Mouse (Mus musculus) cerebellum, adult 2 months (tissue): Measurements from ENCODE around the gene Rinl. TPM values are rescaled to one million over a fixed set of nuclear protein-coding genes. Genes with fewer than 3 reads are reported as not detected.
A peak's percentile ranks its signal among the peaks of the same experiment; 100 is the strongest.

ENCODE experiments used
- DNase-seq, 2 experiments: peaks; one replicate each; pipeline ENCODE4 v3.0.0; 2021
- H3K27ac ChIP-seq: fragments of 200-500 bp; 2 replicates; pipeline ENCODE4 v1.5.1; 2012; ENCODE audit warnings: low read length, control low read depth, inconsistent platforms; ENCODE audit not compliant: insufficient read depth
- H3K27me3 ChIP-seq: fragments of 200-500 bp; 2 replicates; pipeline ENCODE4 v1.6.1; 2012; ENCODE audit warnings: inconsistent platforms, mild to moderate bottlenecking, low read length, moderate library complexity; ENCODE audit not compliant: control insufficient read depth, insufficient read depth
- H3K4me1 ChIP-seq: fragments of 200-500 bp; 2 replicates; pipeline ENCODE4 v1.6.1; 2011; ENCODE audit warnings: low read length; ENCODE audit not compliant: control insufficient read depth, insufficient read depth
- H3K4me3 ChIP-seq: fragments of 200-500 bp; replicated peaks from 2 replicates; pipeline ENCODE3; 2011; ENCODE audit warnings: mild to moderate bottlenecking, low read depth, low read length, control low read depth; ENCODE audit not compliant: insufficient read depth
- CTCF ChIP-seq: fragments of 200-500 bp; IDR thresholded peaks from 2 replicates; pipeline ENCODE4 v1.5.1; 2011; ENCODE audit warnings: low read depth, mild to moderate bottlenecking, control low read depth, low read length, moderate library complexity, borderline replicate concordance; ENCODE audit not compliant: insufficient read depth
- POLR2A ChIP-seq: fragments of 200-500 bp; IDR thresholded peaks from 2 replicates; pipeline ENCODE4 v1.6.1; 2011; ENCODE audit warnings: low read length, control low read depth, borderline replicate concordance; ENCODE audit not compliant: insufficient read depth
- WGBS: fragments of 180-500 bp; shearing (Covaris S2); methylation state at CpG from one replicate; pipeline ENCODE4 v1.1.7; 2018; 5-methylcytosine and 5-hydroxymethylcytosine counted together
- polyA plus RNA-seq: library from polyadenylated mRNA; depleted of rRNA; stranded (reverse); fragments of >200 nt; gene quantifications from 2 replicates; pipeline ENCODE4 v1.2.3, GENCODE M21; 2012

Gene Rinl
- polyA plus RNA-seq, 1 experiment = 3.1 TPM

GRCm38 (mm10) chr7:28758623-28759022 is 30.1 kb upstream of the Rinl start:
- Histone ChIP-seq H3K27me3 (no peaks in the 10 kb centered on the region; the same call in 1 of the 2 replicates), H3K27ac (no peak overlapping the region), H3K4me1 (no peaks in the 10 kb centered on the region; the same call in 1 of the 2 replicates), H3K4me3 (no peak overlapping the region)
- TF ChIP-seq CTCF = no peak
- TF ChIP-seq POLR2A = no peak
- no peak for DNase-seq
- WGBS = 83% methylated on average over 13 of the region's 13 CpGs

GRCm38 (mm10) chr7:28761907-28762306 is 26.9 kb upstream of the Rinl start:
- no peaks in the 10 kb centered on the region for H3K27me3 ChIP-seq
- H3K4me3 ChIP-seq = no peak overlapping the region
- no peak for TF ChIP-seq CTCF
- no peak for TF ChIP-seq POLR2A
- no peak for DNase-seq
- no peak overlapping the region for H3K27ac ChIP-seq
- 93% methylated on average over 9 of the region's 9 CpGs for WGBS
- H3K4me1 ChIP-seq = no peaks in the 10 kb centered on the region; the same call in 1 of the 2 replicates

- H3K4me3 ChIP-seq = peak overlapping the region; percentile 60
- no peak overlapping the region for H3K27ac ChIP-seq
- no peaks in the 10 kb centered on the region for H3K27me3 ChIP-seq
- 83% methylated on average over 6 of the region's 6 CpGs for WGBS
- peaks cover 5% of the 10 kb centered on the region for H3K4me1 ChIP-seq
- DNase-seq = no peak
- TF ChIP-seq POLR2A = no peak
- no peak for TF ChIP-seq CTCF
Observed at GRCm38 (mm10) chr7:28765211-28765610, 23.6 kb upstream of the Rinl start.

GRCm38 (mm10) chr7:28766173-28766879 is 22.4 kb upstream of the Rinl start, which contains the start of gene Sirt2:
TSS of gene Sirt2 (plus strand) at chr7:28766735.
- peak within 1 kb of the TSS; percentile 60 for H3K4me3 ChIP-seq
- no peaks in the 10 kb centered on the region for H3K27me3 ChIP-seq
- DNase-seq = peak; percentile 98 to 99
- no peak for TF ChIP-seq CTCF
- peak; percentile 42; the same call in 1 of the 2 replicates for TF ChIP-seq POLR2A
- H3K4me1 ChIP-seq = peaks cover 8% of the 10 kb centered on the region
- under 1% methylated on average over 45 of the region's 45 CpGs for WGBS
- no peak within 1 kb of the TSS for H3K27ac ChIP-seq

GRCm38 (mm10) chr7:28766910-28767309 is 21.9 kb upstream of the Rinl start:
- WGBS = 1% methylated on average over 14 of the region's 14 CpGs
- no peak overlapping the region for H3K27ac ChIP-seq
- no peak for TF ChIP-seq POLR2A
- TF ChIP-seq CTCF = no peak
- H3K27me3 ChIP-seq = no peaks in the 10 kb centered on the region
- peaks cover 11% of the 10 kb centered on the region for H3K4me1 ChIP-seq
- no peak for DNase-seq
- peak overlapping the region; percentile 59 for H3K4me3 ChIP-seq

- peak in 1 of 2 experiments; percentile 24 for DNase-seq
- TF ChIP-seq CTCF (no peak), POLR2A (no peak)
- Histone ChIP-seq H3K27me3 (no peaks in the 10 kb centered on the region), H3K4me3 (peak within 1 kb of the TSS; percentile 60), H3K27ac (no peak within 1 kb of the TSS), H3K4me1 (peaks cover 11% of the 10 kb centered on the region)
- 52% methylated on average over 7 of the region's 7 CpGs for WGBS
Observed at GRCm38 (mm10) chr7:28767462-28767965, 21.3 kb upstream of the Rinl start, which contains the start of gene Nfkbib. TSS of gene Nfkbib (minus strand) at chr7:28767512.

- Histone ChIP-seq H3K4me1 (peaks cover 19% of the 10 kb centered on the region), H3K27ac (no peak overlapping the region), H3K27me3 (no peaks in the 10 kb centered on the region), H3K4me3 (no peak overlapping the region)
- 84% methylated on average over 9 of the region's 9 CpGs for WGBS
- no peak for TF ChIP-seq POLR2A
- TF ChIP-seq CTCF = no peak
- no peak for DNase-seq
Observed at GRCm38 (mm10) chr7:28769414-28769958, 19.3 kb upstream of the Rinl start.

- H3K4me1 ChIP-seq = peaks cover 19% of the 10 kb centered on the region
- H3K4me3 ChIP-seq = no peak overlapping the region
- WGBS = 86% methylated on average over 3 of the region's 3 CpGs
- TF ChIP-seq CTCF (no peak), POLR2A (no peak)
- DNase-seq = no peak
- H3K27me3 ChIP-seq = no peaks in the 10 kb centered on the region
- no peak overlapping the region for H3K27ac ChIP-seq
Observed at GRCm38 (mm10) chr7:28770309-28770708, 18.5 kb upstream of the Rinl start.
